Mouse (Mus musculus): Measurements from ENCODE around the gene Ccdc96. TPM values are rescaled to one million over a fixed set of nuclear protein-coding genes. Genes with fewer than 3 reads are reported as not detected.

Ccdc96 gene
- polyA plus RNA-seq (2015; fragmentation: Nextera tagmentation; extraction: Ambion mirVana): 2.0 TPM in 2 replicates

DNA sequence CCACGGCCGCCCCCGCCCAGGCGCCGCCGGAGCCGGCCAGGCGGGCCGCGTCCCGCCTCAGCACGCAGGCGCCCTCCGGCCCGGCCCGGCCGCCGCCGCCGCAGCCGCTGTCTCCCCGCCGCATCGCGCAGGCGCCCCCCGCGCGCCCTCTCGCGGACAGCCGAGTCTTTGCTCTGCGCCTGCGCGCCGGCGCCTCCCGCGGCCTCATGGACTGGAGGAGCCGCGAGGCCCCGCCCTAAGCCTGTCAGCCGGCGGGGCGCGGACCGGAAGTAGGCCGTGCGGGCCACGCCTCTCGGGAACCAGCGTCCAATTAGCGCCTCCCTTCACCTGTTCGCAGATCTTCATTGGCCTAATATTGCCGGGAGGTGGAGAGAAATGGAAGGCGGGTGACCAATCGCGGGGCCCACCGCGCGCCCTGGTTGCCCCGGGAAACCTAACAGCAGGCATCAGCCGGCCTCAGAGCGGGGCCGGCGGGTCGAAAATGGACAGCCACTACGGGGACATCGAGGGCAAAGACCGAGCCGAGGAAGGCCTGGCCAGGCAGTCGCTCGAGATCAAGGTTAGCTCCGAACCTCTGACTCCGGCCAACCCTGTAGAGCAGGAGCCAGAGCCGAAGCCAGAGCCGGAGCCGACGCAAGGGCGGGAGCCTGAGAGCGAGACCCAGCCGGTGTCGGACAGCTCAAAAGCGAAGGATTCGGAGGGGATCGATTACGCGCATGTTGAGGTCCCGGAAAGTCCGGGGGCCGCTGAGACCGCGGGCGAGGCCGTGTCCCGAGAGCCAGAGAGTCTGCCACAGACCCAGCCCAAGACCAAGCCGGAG is at the start of gene Ccdc96, which contains the start of gene Tada2b:
Ccdc96 (plus strand) TSS at position 418 of the 820 bp plus-strand sequence.
Tada2b (minus strand) TSS at position 115 of the 820 bp plus-strand sequence.

GRCm38 (mm10) chr5:36464709-36465661 is 19.4 kb upstream of the Ccdc96 start, which contains the start of gene Grpel1:
Grpel1 (plus strand) TSS chr5:36464998.

Other genes starting within 250 kb of the Ccdc96 start
- gene Sorcs2, start 86.4 kb upstream of the Ccdc96 start, polyA plus RNA-seq (2015; fragmentation: Nextera tagmentation; extraction: Ambion mirVana): 12.1 and 15.5 TPM in 2 replicates
- gene Grpel1, start 19.6 kb upstream of the Ccdc96 start, polyA plus RNA-seq (2015; fragmentation: Nextera tagmentation; extraction: Ambion mirVana): 43.8 and 46.8 TPM in 2 replicates
- 3.1 and 3.3 TPM in 2 replicates for gene Tada2b, start 303 bp upstream of the Ccdc96 start, polyA plus RNA-seq (2015; fragmentation: Nextera tagmentation; extraction: Ambion mirVana)
- gene Tbc1d14, start 108.7 kb downstream of the Ccdc96 start, polyA plus RNA-seq (2015; fragmentation: Nextera tagmentation; extraction: Ambion mirVana): 36.7 and 43.2 TPM in 2 replicates
- 20.4 and 20.7 TPM in 2 replicates for gene D5Ertd579e, start 211.4 kb downstream of the Ccdc96 start, polyA plus RNA-seq (2015; fragmentation: Nextera tagmentation; extraction: Ambion mirVana)

Data from neural tube, postnatal 0 days (tissue).